Mouse (Mus musculus) MEL (cell line): ENCODE data around the gene Rgl1. TPM values are rescaled to one million over a fixed set of nuclear protein-coding genes. Genes with fewer than 3 reads are reported as not detected.

Experiments
- DNase-seq: peaks from one replicate; pipeline ENCODE4 v3.0.0; 2011; ENCODE audit warnings: low read depth, low spot score
- H3K27ac ChIP-seq: 2 replicates; pipeline ENCODE4 v1.5.1; 2012; ENCODE audit warnings: low read depth, mild to moderate bottlenecking, control low read depth, low read length, moderate library complexity; ENCODE audit not compliant: control insufficient read depth
- H3K27me3 ChIP-seq, 2 experiments: fragments of 150-350 bp in 1 of 2; sonication (generic) in 1 of 2; 2 replicates each; pipeline ENCODE4 v1.6.1; 2012; ENCODE audit warnings: low read length in 2 of 2, mild to moderate bottlenecking in 2 of 2, improper control_type of control experiment in 1 of 2, moderate library complexity in 1 of 2; ENCODE audit not compliant: insufficient read depth in 2 of 2, control insufficient read depth in 1 of 2
- H3K36me3 ChIP-seq, 2 experiments: 2 replicates each; pipeline ENCODE4 v1.6.1; 2012 to 2014; ENCODE audit warnings: low read length in 2 of 2, improper control_type of control experiment in 1 of 2, inconsistent platforms in 1 of 2, mild to moderate bottlenecking in 1 of 2; ENCODE audit not compliant: insufficient read depth in 2 of 2, control insufficient read depth in 1 of 2
- H3K4me1 ChIP-seq, 2 experiments: fragments of 150-350 bp in 1 of 2; sonication (generic) in 1 of 2; 2 replicates each; pipeline ENCODE4 v1.6.1; 2012; ENCODE audit warnings: low read length in 2 of 2, improper control_type of control experiment in 1 of 2, mild to moderate bottlenecking in 1 of 2; ENCODE audit not compliant: insufficient read depth in 2 of 2, control insufficient read depth in 1 of 2
- H3K4me3 ChIP-seq, 2 experiments: fragments of 150-350 bp in 1 of 2; sonication (generic) in 1 of 2; 2 replicates each; pipeline ENCODE4 v1.5.1; 2012; ENCODE audit warnings: low read depth in 2 of 2, low read length in 2 of 2, mild to moderate bottlenecking in 2 of 2, moderate library complexity in 2 of 2, control low read depth in 1 of 2, improper control_type of control experiment in 1 of 2; ENCODE audit not compliant: control insufficient read depth in 1 of 2, insufficient read depth in 1 of 2
- H3K79me2 ChIP-seq: 2 replicates; pipeline ENCODE4 v1.6.1; 2012; ENCODE audit warnings: mild to moderate bottlenecking, low read length, moderate library complexity; ENCODE audit not compliant: control insufficient read depth, poor library complexity, insufficient read depth
- H3K9ac ChIP-seq: 2 replicates; pipeline ENCODE4 v1.6.1; 2012; ENCODE audit warnings: low read depth, mild to moderate bottlenecking, control low read depth, low read length, moderate library complexity; ENCODE audit not compliant: control insufficient read depth, poor library complexity, severe bottlenecking
- H3K9me3 ChIP-seq: fragments of 150-350 bp; sonication (generic); replicated peaks from 2 replicates; pipeline ENCODE4 v1.6.1; 2012; ENCODE audit warnings: mild to moderate bottlenecking, low read length, improper control_type of control experiment, moderate library complexity; ENCODE audit not compliant: insufficient read depth
- BHLHE40 ChIP-seq: IDR thresholded peaks from 2 replicates; pipeline ENCODE4 v1.6.1; 2012; ENCODE audit warnings: low read depth, mild to moderate bottlenecking, inconsistent platforms, low read length, improper control_type of control experiment, borderline replicate concordance
- CHD1 ChIP-seq: IDR thresholded peaks from 2 replicates; pipeline ENCODE4 v1.6.1; 2012; ENCODE audit warnings: low read depth, mild to moderate bottlenecking, inconsistent platforms, low read length, improper control_type of control experiment
- CHD2 ChIP-seq: IDR thresholded peaks from 2 replicates; pipeline ENCODE4 v1.6.1; 2011; ENCODE audit warnings: low read length, improper control_type of control experiment
- CTCF ChIP-seq, 3 experiments: IDR thresholded peaks in 2 of 3; conservative IDR thresholded peaks in 1 of 3; 2 replicates each; pipeline ENCODE4 v1.5.1; 2011 to 2012; ENCODE audit warnings: low read length in 3 of 3, low read depth in 2 of 3, mild to moderate bottlenecking in 2 of 3, improper control_type of control experiment in 1 of 3, inconsistent platforms in 1 of 3, mixed read lengths in 1 of 3, moderate library complexity in 1 of 3; ENCODE audit not compliant: control insufficient read depth in 1 of 3, insufficient read depth in 1 of 3, poor library complexity in 1 of 3, severe bottlenecking in 1 of 3
- E2F4 ChIP-seq: IDR thresholded peaks from 2 replicates; pipeline ENCODE4 v1.6.1; 2011; ENCODE audit warnings: low read depth, low read length, improper control_type of control experiment, borderline replicate concordance
- ELF1 ChIP-seq: IDR thresholded peaks from 2 replicates; pipeline ENCODE4 v1.6.1; 2014; ENCODE audit warnings: low read depth, mild to moderate bottlenecking, inconsistent platforms, low read length, improper control_type of control experiment, moderate library complexity
- EP300 ChIP-seq, 2 experiments: IDR thresholded peaks; 2 replicates each; pipeline ENCODE4 v1.6.1; 2011; ENCODE audit warnings: improper control_type of control experiment in 2 of 2, low read length in 2 of 2, low read depth in 1 of 2, mild to moderate bottlenecking in 1 of 2
- ETS1 ChIP-seq: IDR thresholded peaks from 2 replicates; pipeline ENCODE4 v1.6.1; 2012; ENCODE audit warnings: low read depth, mild to moderate bottlenecking, inconsistent platforms, low read length, improper control_type of control experiment, moderate library complexity
- GABPA ChIP-seq: IDR thresholded peaks from 2 replicates; pipeline ENCODE4 v1.6.1; 2012; ENCODE audit warnings: low read depth, mild to moderate bottlenecking, inconsistent platforms, low read length, improper control_type of control experiment, moderate library complexity
- GATA1 ChIP-seq: IDR thresholded peaks from 2 replicates; pipeline ENCODE4 v1.6.1; 2011; ENCODE audit warnings: low read depth, low read length, improper control_type of control experiment
- HCFC1 ChIP-seq: IDR thresholded peaks from 2 replicates; pipeline ENCODE4 v1.6.1; 2012; ENCODE audit warnings: low read depth, mild to moderate bottlenecking, inconsistent platforms, low read length, improper control_type of control experiment, moderate library complexity
- JUND ChIP-seq: IDR thresholded peaks from 2 replicates; pipeline ENCODE4 v1.6.1; 2011; ENCODE audit warnings: low read depth, mild to moderate bottlenecking, improper control_type of control experiment, low read length
- KAT2A ChIP-seq: conservative IDR thresholded peaks from 2 replicates; pipeline ENCODE4 v1.6.1; 2012; ENCODE audit warnings: low read depth, low read length, improper control_type of control experiment, inconsistent platforms
- MAFK ChIP-seq: IDR thresholded peaks from 2 replicates; pipeline ENCODE4 v1.6.1; 2011; ENCODE audit warnings: low read depth, mild to moderate bottlenecking, low read length, improper control_type of control experiment, borderline replicate concordance
- MAX ChIP-seq: IDR thresholded peaks from 2 replicates; pipeline ENCODE4 v1.6.1; 2011; ENCODE audit warnings: low read length, improper control_type of control experiment
- MAZ ChIP-seq: IDR thresholded peaks from 2 replicates; pipeline ENCODE4 v1.6.1; 2012; ENCODE audit warnings: low read depth, mild to moderate bottlenecking, inconsistent platforms, low read length, improper control_type of control experiment
- MEF2A ChIP-seq: IDR thresholded peaks from 2 replicates; pipeline ENCODE4 v1.6.1; 2014; ENCODE audit warnings: low read depth, mild to moderate bottlenecking, inconsistent platforms, low read length, improper control_type of control experiment; ENCODE audit not compliant: poor library complexity, insufficient replicate concordance, severe bottlenecking; ENCODE audit errors: extremely low read depth
- MXI1 ChIP-seq: IDR thresholded peaks from 2 replicates; pipeline ENCODE4 v1.6.1; 2011; ENCODE audit warnings: mild to moderate bottlenecking, low read depth, low read length, improper control_type of control experiment
- MYB ChIP-seq: IDR thresholded peaks from 2 replicates; pipeline ENCODE4 v1.6.1; 2011; ENCODE audit warnings: mild to moderate bottlenecking, low read depth, low read length, improper control_type of control experiment
- MYC ChIP-seq: IDR thresholded peaks from 2 replicates; pipeline ENCODE4 v1.6.1; 2011; ENCODE audit warnings: low read depth, mild to moderate bottlenecking, low read length, improper control_type of control experiment, moderate library complexity
- NELFE ChIP-seq: IDR thresholded peaks from 2 replicates; pipeline ENCODE4 v1.6.1; 2011; ENCODE audit warnings: low read depth, low read length, improper control_type of control experiment
- NRF1 ChIP-seq: IDR thresholded peaks from 2 replicates; pipeline ENCODE4 v1.6.1; 2014; ENCODE audit warnings: low read depth, mild to moderate bottlenecking, inconsistent platforms, low read length, improper control_type of control experiment, moderate library complexity; ENCODE audit not compliant: poor library complexity, insufficient read depth, severe bottlenecking
- POLR2A ChIP-seq, 2 experiments: IDR thresholded peaks; 2 replicates each; pipeline ENCODE4 v1.6.1; 2011 to 2012; ENCODE audit warnings: low read length in 2 of 2, mild to moderate bottlenecking in 2 of 2, control low read depth in 1 of 2, improper control_type of control experiment in 1 of 2, low read depth in 1 of 2, moderate library complexity in 1 of 2; ENCODE audit not compliant: control insufficient read depth in 1 of 2, insufficient read depth in 1 of 2, poor library complexity in 1 of 2
- POLR2AphosphoS2 ChIP-seq: IDR thresholded peaks from 2 replicates; pipeline ENCODE4 v1.6.1; 2011; ENCODE audit warnings: low read length, improper control_type of control experiment
- POLR2AphosphoS5 ChIP-seq: IDR thresholded peaks from 2 replicates; pipeline ENCODE4 v1.6.1; 2012; ENCODE audit warnings: low read depth, borderline replicate concordance, mild to moderate bottlenecking, inconsistent platforms, low read length, moderate library complexity, mixed read lengths
- RAD21 ChIP-seq: IDR thresholded peaks from 2 replicates; pipeline ENCODE4 v1.6.1; 2011; ENCODE audit warnings: mild to moderate bottlenecking, low read depth, low read length, improper control_type of control experiment
- RCOR1 ChIP-seq: IDR thresholded peaks from 2 replicates; pipeline ENCODE4 v1.6.1; 2012; ENCODE audit warnings: low read depth, mild to moderate bottlenecking, inconsistent platforms, low read length, improper control_type of control experiment
- SIN3A ChIP-seq: IDR thresholded peaks from 2 replicates; pipeline ENCODE4 v1.6.1; 2012; ENCODE audit warnings: low read length, improper control_type of control experiment, inconsistent platforms
- TAL1 ChIP-seq: IDR thresholded peaks from 2 replicates; pipeline ENCODE4 v1.6.1; 2012; ENCODE audit warnings: mild to moderate bottlenecking, inconsistent platforms, low read length, moderate library complexity, mixed read lengths
- TBP ChIP-seq: IDR thresholded peaks from 2 replicates; pipeline ENCODE4 v1.8.0; 2011; ENCODE audit warnings: low read depth, low read length, improper control_type of control experiment
- UBTF ChIP-seq: IDR thresholded peaks from 2 replicates; pipeline ENCODE4 v1.6.1; 2012; ENCODE audit warnings: low read depth, mild to moderate bottlenecking, inconsistent platforms, low read length, improper control_type of control experiment, moderate library complexity, borderline replicate concordance; ENCODE audit not compliant: insufficient read depth
- USF1 ChIP-seq: IDR thresholded peaks from 2 replicates; pipeline ENCODE4 v1.6.1; 2014; ENCODE audit warnings: low read depth, mild to moderate bottlenecking, inconsistent platforms, low read length, improper control_type of control experiment, moderate library complexity
- USF2 ChIP-seq, 2 experiments: IDR thresholded peaks; 2 replicates each; pipeline ENCODE4 v1.6.1; 2011 to 2012; ENCODE audit warnings: improper control_type of control experiment in 2 of 2, low read length in 2 of 2, borderline replicate concordance in 1 of 2, inconsistent platforms in 1 of 2, low read depth in 1 of 2, mild to moderate bottlenecking in 1 of 2; ENCODE audit not compliant: insufficient read depth in 1 of 2
- ZC3H11A ChIP-seq: IDR thresholded peaks from 2 replicates; pipeline ENCODE4 v1.6.1; 2012; ENCODE audit warnings: low read depth, mild to moderate bottlenecking, inconsistent platforms, low read length, improper control_type of control experiment
- ZKSCAN1 ChIP-seq: IDR thresholded peaks from 2 replicates; pipeline ENCODE4 v1.6.1; 2012; ENCODE audit warnings: low read depth, mild to moderate bottlenecking, inconsistent platforms, low read length, improper control_type of control experiment, moderate library complexity
- ZMIZ1 ChIP-seq: IDR thresholded peaks from 2 replicates; pipeline ENCODE4 v1.6.1; 2012; ENCODE audit warnings: low read depth, mild to moderate bottlenecking, inconsistent platforms, low read length, improper control_type of control experiment, moderate library complexity
- ZNF384 ChIP-seq: IDR thresholded peaks from 2 replicates; pipeline ENCODE4 v1.6.1; 2012; ENCODE audit warnings: low read depth, mild to moderate bottlenecking, inconsistent platforms, low read length, improper control_type of control experiment
- polyA plus RNA-seq, 2 experiments: library from polyadenylated mRNA; stranded (reverse) in 1 of 2; unstranded in 1 of 2; fragments of >175 nt in 1 of 2; fragments of >200 nt in 1 of 2; gene quantifications; 2 replicates each; pipeline versions ENCODE4 v1.2.1 to v1.2.4; 2012; ENCODE audit warnings: low replicate concordance in 2 of 2, low read depth in 1 of 2; ENCODE audit not compliant: insufficient read length in 2 of 2, insufficient read depth in 1 of 2, missing spikeins in 1 of 2
- total RNA-seq: library from RNA; depleted of rRNA; stranded (reverse); fragments of 300-350 nt; gene quantifications from 2 replicates; pipeline ENCODE4 v1.2.3, GENCODE M21; 2012

The Rgl1 gene
- total and polyA plus RNA-seq, 3 experiments, result 0.12 to 0.39 TPM; not detected in 1

- Histone ChIP-seq H3K27me3 (peaks cover 0 to 2% of the 10 kb centered on the region in 2 experiments; a peak in 1 of 4 replicates), H3K9ac (no peak overlapping the region; the same call in 1 of the 2 replicates), H3K36me3 (peaks cover 0 to 26% of the 10 kb centered on the region in 2 experiments; a peak in 2 of 4 replicates), H3K79me2 (no peaks in the 10 kb centered on the region; the same call in 1 of the 2 replicates), H3K4me3 (0 out of 4 replicates have a peak overlapping the region, but pooled peaks of 1 of the 2 experiments have one; percentile 23), H3K9me3 (no peaks in the 10 kb centered on the region), H3K27ac (peak overlapping the region; percentile 22), H3K4me1 (peaks cover 15 to 27% of the 10 kb centered on the region in 2 experiments)
- DNase-seq, result peak; percentile 69
- TF ChIP-seq MAFK, result no peak
- no peak for TF ChIP-seq MYB
- TF ChIP-seq BHLHE40, result no peak
- no peak; the same call in 1 of the 2 replicates for TF ChIP-seq NELFE
- no peak for TF ChIP-seq GABPA
- peak; percentile 1; the same call in 1 of the 2 replicates for TF ChIP-seq RAD21
- peak; percentile 50 to 77 (median 52) for TF ChIP-seq CTCF (IDR thresholded peaks at IDR 0.05 in 2 of 3, conservative IDR thresholded peaks at IDR 0.05 in 1 of 3; ENCODE audit: control insufficient read depth in 1 of 3, insufficient read depth in 1 of 3, low read depth in 2 of 3, low read length in 3 of 3, poor library complexity in 1 of 3, severe bottlenecking in 1 of 3)
- no peak for TF ChIP-seq POLR2AphosphoS2
- TF ChIP-seq CHD2, result no peak
- TF ChIP-seq CHD1, result no peak
- TF ChIP-seq MAX, result no peak; the same call in 1 of the 2 replicates
- TF ChIP-seq POLR2A (IDR thresholded peaks at IDR 0.05; ENCODE audit: control insufficient read depth in 1 of 2, insufficient read depth in 1 of 2, low read depth in 1 of 2, low read length in 2 of 2, poor library complexity in 1 of 2), result no peak
- TF ChIP-seq HCFC1, result no peak
- TF ChIP-seq NRF1, result no peak
- no peak for TF ChIP-seq SIN3A
- TF ChIP-seq TBP, result no peak
- TF ChIP-seq POLR2AphosphoS5, result no peak
- no peak for TF ChIP-seq ETS1
- TF ChIP-seq MEF2A, result no peak
- TF ChIP-seq USF2 (IDR thresholded peaks at IDR 0.05; ENCODE audit: borderline replicate concordance in 1 of 2, insufficient read depth in 1 of 2, low read depth in 1 of 2, low read length in 2 of 2), result no peak
- no peak for TF ChIP-seq ZMIZ1
- peak; percentile 14; the same call in 1 of the 2 replicates for TF ChIP-seq MXI1
- no peak for TF ChIP-seq ELF1
- 0 out of 2 replicates have a peak, but pooled peaks have one; percentile 7 for TF ChIP-seq KAT2A
- no peak for TF ChIP-seq ZKSCAN1
- peak; percentile 4; the same call in 1 of the 2 replicates for TF ChIP-seq MYC
- 0 out of 2 replicates have a peak, but pooled peaks have one; percentile 14 for TF ChIP-seq MAZ
- TF ChIP-seq ZC3H11A, result no peak
- no peak for TF ChIP-seq EP300 (IDR thresholded peaks at IDR 0.05; ENCODE audit: low read depth in 1 of 2, low read length in 2 of 2)
- TF ChIP-seq ZNF384, result no peak
- no peak for TF ChIP-seq GATA1
- no peak for TF ChIP-seq JUND
- TF ChIP-seq TAL1, result no peak
- 0 out of 2 replicates have a peak, but pooled peaks have one; percentile 21 for TF ChIP-seq E2F4
- no peak for TF ChIP-seq USF1
- peak; percentile 5; the same call in 1 of the 2 replicates for TF ChIP-seq RCOR1
- TF ChIP-seq UBTF, result no peak
Measured at GRCm38 (mm10) chr1:152618381-152618780, 147.8 kb downstream of the Rgl1 start.
